Mouse (Mus musculus) embryonic facial prominence, embryonic 12.5 days (tissue): ENCODE data around the gene Cfap126. TPM values are rescaled to one million over a fixed set of nuclear protein-coding genes. Genes with fewer than 3 reads are reported as not detected.
A peak's percentile ranks its signal among the peaks of the same experiment; 100 is the strongest.

Experiments used
- ATAC-seq: fragments of 200-750 bp; cut with Nextera tagmentation; 2 replicates; pipeline ENCODE4 v1.8.0; 2017; ENCODE audit not compliant: insufficient number of reproducible peaks, insufficient read depth, low FRiP score, low TSS enrichment
- H3K27ac ChIP-seq: fragments of 300-500 bp; sonication (generic); 2 replicates; pipeline ENCODE4 v1.5.1; 2016; ENCODE audit warnings: mild to moderate bottlenecking
- H3K27me3 ChIP-seq: fragments of 300-500 bp; sonication (generic); 2 replicates; pipeline ENCODE4 v1.6.1; 2016; ENCODE audit warnings: mild to moderate bottlenecking, moderate library complexity
- H3K36me3 ChIP-seq: fragments of 300-500 bp; sonication (generic); 2 replicates; pipeline ENCODE4 v1.6.1; 2016; ENCODE audit warnings: mild to moderate bottlenecking
- H3K4me1 ChIP-seq: fragments of 300-500 bp; sonication (generic); 2 replicates; pipeline ENCODE4 v1.6.1; 2016
- H3K4me2 ChIP-seq: fragments of 300-500 bp; sonication (generic); replicated peaks from 2 replicates; pipeline ENCODE4 v1.6.1; 2016; ENCODE audit warnings: mild to moderate bottlenecking, moderate library complexity
- H3K4me3 ChIP-seq: fragments of 300-500 bp; sonication (generic); 2 replicates; pipeline ENCODE4 v1.5.1; 2016; ENCODE audit warnings: mild to moderate bottlenecking
- H3K9ac ChIP-seq: fragments of 300-500 bp; sonication (generic); 2 replicates; pipeline ENCODE4 v1.6.1; 2016; ENCODE audit warnings: mild to moderate bottlenecking, moderate library complexity
- H3K9me3 ChIP-seq: fragments of 300-500 bp; sonication (generic); 2 replicates; pipeline ENCODE4 v1.6.1; 2016; ENCODE audit warnings: mild to moderate bottlenecking, moderate library complexity
- WGBS: fragments of 180-500 bp; shearing (Covaris S2); methylation state at CpG from one replicate; pipeline ENCODE4 v1.1.7; 2016; 5-methylcytosine and 5-hydroxymethylcytosine counted together
- microRNA-seq: library from miRNA; unstranded; fragments of <30 nt; microRNA quantifications from one replicate; pipeline ENCODE4, GENCODE M21; 2017
- polyA plus RNA-seq: library from polyadenylated mRNA; unstranded; fragments of >200 nt; fragmentation: Nextera tagmentation; extraction: Ambion mirVana; gene quantifications from 2 replicates; pipeline ENCODE4 v1.2.1, GENCODE M21; 2016

Gene Cfap126
- polyA plus RNA-seq, 1 experiment from 2014 or later, result 1.4 TPM

DNA sequence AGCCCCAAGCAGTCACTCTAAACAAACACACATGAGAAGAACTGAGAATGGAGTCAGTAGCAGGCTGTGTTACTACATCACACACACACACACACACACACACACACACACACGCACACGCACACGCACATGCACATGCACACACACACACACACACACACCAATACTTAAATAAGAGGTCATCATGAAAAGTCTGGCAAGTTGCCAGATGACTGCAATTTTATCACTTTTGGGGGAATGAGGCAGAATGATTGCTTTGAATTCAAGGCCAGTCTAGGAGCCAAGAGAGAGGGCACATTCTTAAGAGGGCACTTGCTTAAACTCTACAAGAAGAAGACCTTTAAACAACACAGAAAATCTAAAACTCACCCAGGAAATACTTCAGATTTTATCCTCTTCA lies 48.8 kb downstream of the Cfap126 start:
- Histone ChIP-seq H3K4me3 (no peak overlapping the region), H3K27ac (no peak overlapping the region), H3K9ac (no peak overlapping the region), H3K36me3 (no peaks in the 10 kb centered on the region), H3K27me3 (peaks cover 33% of the 10 kb centered on the region), H3K4me1 (peaks cover 4% of the 10 kb centered on the region; the same call in 1 of the 2 replicates), H3K4me2 (no peak overlapping the region), H3K9me3 (no peaks in the 10 kb centered on the region)
- WGBS, result 89% methylated on average over 3 of the region's 3 CpGs
- ATAC-seq, result no peak

DNA sequence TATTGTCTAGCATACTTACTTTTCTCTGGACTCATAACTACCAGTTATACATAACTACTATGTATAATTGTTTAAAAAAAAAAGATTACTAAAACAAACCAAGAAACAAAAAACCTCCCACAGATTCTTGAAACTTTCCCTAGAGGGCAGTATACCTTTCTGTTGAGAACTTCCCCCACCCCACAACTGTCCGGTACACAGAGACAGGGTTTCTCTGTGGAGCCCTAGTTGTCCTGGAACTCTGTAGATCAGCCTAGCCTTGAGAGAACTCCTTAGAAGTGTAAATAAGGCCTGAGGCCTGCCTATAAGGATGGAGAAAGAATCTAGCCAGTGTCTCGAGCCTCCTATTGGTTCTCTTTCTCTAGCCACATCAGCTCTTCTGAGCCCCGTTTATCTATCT lies 50.5 kb downstream of the Cfap126 start:
- 37% methylated on average over 3 of the region's 3 CpGs for WGBS
- Histone ChIP-seq H3K36me3 (no peaks in the 10 kb centered on the region), H3K4me2 (no peak overlapping the region), H3K27ac (no peak overlapping the region), H3K27me3 (peaks cover 19% of the 10 kb centered on the region), H3K4me3 (no peak overlapping the region), H3K4me1 (peaks cover 4% of the 10 kb centered on the region; the same call in 1 of the 2 replicates), H3K9me3 (no peaks in the 10 kb centered on the region), H3K9ac (no peak overlapping the region)
- ATAC-seq, result no peak

DNA sequence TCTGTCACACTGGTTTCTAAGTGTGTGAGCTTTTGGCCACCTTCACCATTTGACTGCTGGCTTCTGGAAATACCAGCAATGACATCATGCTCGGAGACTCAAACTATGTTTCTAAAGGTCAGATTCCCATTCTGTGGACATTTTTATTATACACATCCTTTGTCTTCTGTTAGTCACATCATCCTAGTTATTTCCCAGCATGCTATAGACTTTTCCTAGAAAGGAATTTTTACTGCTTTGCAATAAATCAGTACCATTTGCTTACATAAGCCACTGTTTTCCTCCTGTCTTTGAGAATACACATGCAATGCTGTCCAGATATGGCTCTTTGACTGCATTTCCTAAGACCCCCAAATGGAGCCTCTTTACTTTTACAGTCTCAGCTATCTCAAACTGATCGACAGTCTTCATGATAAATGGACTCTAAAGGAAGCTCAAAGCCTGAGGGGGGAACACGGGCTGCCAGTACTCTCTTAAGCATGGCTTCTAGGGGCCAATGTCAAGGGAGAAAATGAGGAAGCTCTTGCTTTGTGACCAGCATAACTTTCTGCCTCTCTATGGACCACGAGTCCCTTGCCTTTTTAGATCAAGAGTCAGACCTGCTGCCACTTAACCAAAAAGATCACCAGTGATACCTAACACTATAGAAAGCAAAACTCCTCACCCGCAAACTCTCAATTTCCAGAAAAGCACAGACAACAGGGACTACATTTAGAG lies 52.1 kb downstream of the Cfap126 start:
- Histone ChIP-seq H3K9ac (no peak overlapping the region), H3K27ac (no peak overlapping the region), H3K4me3 (no peak overlapping the region), H3K4me2 (no peak overlapping the region), H3K4me1 (no peaks in the 10 kb centered on the region), H3K9me3 (no peaks in the 10 kb centered on the region), H3K36me3 (no peaks in the 10 kb centered on the region), H3K27me3 (0 out of 2 replicates have a peak, but pooled peaks cover 5% of the 10 kb centered on the region)
- no peak for ATAC-seq
- 76% methylated on average over 5 of the region's 5 CpGs for WGBS

DNA sequence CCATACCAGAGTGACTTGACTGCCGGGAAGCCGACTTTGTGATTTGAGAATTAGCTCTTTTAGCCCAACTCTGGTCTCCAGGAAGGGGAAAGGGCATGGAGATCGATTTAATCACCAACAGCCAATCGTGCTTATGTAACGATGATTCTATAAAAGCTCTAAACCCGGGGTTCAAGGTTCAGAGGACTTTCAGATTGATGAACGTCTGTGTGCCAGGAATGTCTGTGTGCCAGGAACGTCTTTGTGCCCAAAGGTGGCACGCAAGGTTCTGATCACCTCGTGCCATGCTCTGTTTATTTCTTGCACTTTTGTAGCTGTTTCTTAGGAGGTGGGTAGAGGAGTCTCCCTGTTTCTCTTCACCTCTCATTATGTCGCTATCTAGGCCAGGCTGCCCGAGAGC lies 55.2 kb downstream of the Cfap126 start:
- Histone ChIP-seq H3K4me2 (no peak overlapping the region), H3K36me3 (no peaks in the 10 kb centered on the region)

DNA sequence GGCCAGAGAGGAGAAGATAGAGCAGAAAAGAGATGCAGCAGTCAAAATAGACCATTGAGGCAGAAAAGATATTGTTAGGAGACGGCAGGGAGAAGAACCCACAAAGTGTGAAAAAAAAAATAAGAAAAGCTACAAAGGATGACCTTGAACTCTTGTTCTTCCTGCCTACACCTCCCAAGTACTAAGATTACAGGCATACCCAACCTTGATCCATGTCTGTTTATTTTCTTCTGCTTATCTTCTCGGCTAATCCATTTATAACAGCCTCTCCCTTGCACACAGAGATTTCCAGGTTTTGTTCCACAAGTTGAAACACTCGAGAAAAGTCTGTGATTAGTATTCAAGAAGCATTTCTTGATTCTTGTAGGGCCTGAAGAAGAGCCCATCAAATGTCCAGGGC lies 56.2 kb downstream of the Cfap126 start:
- Histone ChIP-seq H3K9me3 (no peaks in the 10 kb centered on the region), H3K36me3 (no peaks in the 10 kb centered on the region), H3K4me1 (no peaks in the 10 kb centered on the region), H3K4me3 (no peak overlapping the region), H3K27ac (no peak overlapping the region), H3K9ac (no peak overlapping the region), H3K27me3 (no peaks in the 10 kb centered on the region), H3K4me2 (no peak overlapping the region)
- no peak for ATAC-seq
- WGBS, result 58% methylated on average over 3 of the region's 3 CpGs

More for the DNA sequence above, 55.2 kb downstream of the Cfap126 start:
- H3K4me3 ChIP-seq, result no peak overlapping the region
- no peaks in the 10 kb centered on the region for H3K9me3 ChIP-seq
- no peak for ATAC-seq
- 86% methylated on average over 12 of the region's 12 CpGs for WGBS
- H3K27me3 ChIP-seq, result no peaks in the 10 kb centered on the region
- H3K9ac ChIP-seq, result no peak overlapping the region
- no peak overlapping the region for H3K27ac ChIP-seq
- H3K4me1 ChIP-seq, result no peaks in the 10 kb centered on the region

DNA sequence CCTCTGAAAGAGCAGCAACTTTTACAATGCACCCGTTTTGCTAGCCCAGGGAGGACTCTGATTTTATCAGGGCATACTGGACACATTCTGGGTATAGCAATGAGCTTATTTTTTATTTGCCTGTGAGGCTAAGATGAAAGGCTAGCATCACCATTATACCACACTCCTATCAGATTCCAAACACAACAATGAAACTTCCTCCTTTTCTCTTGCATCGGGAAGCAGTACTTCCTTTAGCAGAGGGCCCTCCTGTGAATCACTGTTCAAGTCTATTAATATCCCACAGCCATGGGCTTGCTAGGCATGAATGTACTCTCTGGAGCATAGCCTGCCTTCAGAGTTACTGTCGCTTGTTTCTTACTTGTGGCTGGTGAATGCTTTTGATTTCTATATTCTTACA lies 57.4 kb downstream of the Cfap126 start:
- Histone ChIP-seq H3K27me3 (no peaks in the 10 kb centered on the region), H3K9ac (no peak overlapping the region), H3K9me3 (no peaks in the 10 kb centered on the region), H3K4me3 (no peak overlapping the region), H3K27ac (no peak overlapping the region), H3K4me2 (no peak overlapping the region), H3K36me3 (no peaks in the 10 kb centered on the region), H3K4me1 (no peaks in the 10 kb centered on the region)
- no peak for ATAC-seq
- 62% methylated on average over 3 of the region's 3 CpGs for WGBS

DNA sequence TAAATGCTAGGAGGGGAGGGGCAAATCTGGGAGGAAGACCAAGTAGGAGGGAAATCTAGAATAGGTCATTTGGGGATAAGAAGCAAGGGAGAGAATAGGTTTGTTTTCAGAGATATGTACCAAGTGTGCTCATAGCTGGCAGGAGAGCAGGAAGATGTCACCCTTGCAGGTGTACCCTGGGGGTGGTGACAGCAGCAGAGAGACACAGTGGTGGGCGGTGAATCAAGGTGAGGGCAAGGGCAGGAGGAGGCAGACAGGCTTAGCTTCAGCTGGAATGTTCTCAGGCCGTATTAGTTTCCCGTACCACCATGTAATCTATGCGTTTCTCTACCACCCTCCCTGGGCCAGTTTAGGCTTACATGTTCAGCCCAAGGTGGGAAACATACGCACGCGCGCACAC lies 59.1 kb downstream of the Cfap126 start:
- Histone ChIP-seq H3K27ac (no peak overlapping the region), H3K36me3 (no peaks in the 10 kb centered on the region), H3K4me3 (no peak overlapping the region), H3K9me3 (no peaks in the 10 kb centered on the region), H3K4me2 (no peak overlapping the region), H3K27me3 (no peaks in the 10 kb centered on the region), H3K9ac (no peak overlapping the region), H3K4me1 (no peaks in the 10 kb centered on the region)
- no peak for ATAC-seq
- 96% methylated on average over 8 of the region's 8 CpGs for WGBS

Small RNA genes within 50 kb of the gene (microRNA-seq; reads per million reads assigned to microRNA genes)
- not detected for gene Gm27552
- not detected for gene Gm27844
- 3.6 reads per million, percentile 16 among the genes with 10 or more reads in this experiment for gene Mir6546

Other genes starting within 250 kb of the Cfap126 start
- 9.1 TPM in 2 replicates for gene Atf6, start 246.1 kb upstream of the Cfap126 start, polyA plus RNA-seq
- 0.79 TPM in 1 of 2 replicates, not detected in the other for gene Gm26620, start 228.9 kb upstream of the Cfap126 start, polyA plus RNA-seq
- gene Dusp12, start 228.4 kb upstream of the Cfap126 start, polyA plus RNA-seq, result 44.9 and 48.9 TPM in 2 replicates
- not detected in 2 replicates for gene Fcrlb, start 201.0 kb upstream of the Cfap126 start, polyA plus RNA-seq
- not detected in 2 replicates for gene Fcrla, start 186.3 kb upstream of the Cfap126 start, polyA plus RNA-seq
- 0.32 and 0.38 TPM in 2 replicates for gene Fcgr2b, start 137.4 kb upstream of the Cfap126 start, polyA plus RNA-seq
- gene Fcgr4, start 95.0 kb upstream of the Cfap126 start, polyA plus RNA-seq, result 0.13 TPM in 1 of 2 replicates, not detected in the other
- 6.0 and 6.5 TPM in 2 replicates for gene Fcgr3, start 49.0 kb upstream of the Cfap126 start, polyA plus RNA-seq
- gene Sdhc, start 36.7 kb downstream of the Cfap126 start, polyA plus RNA-seq, result 210 and 216 TPM in 2 replicates
- gene Mpz, start 36.8 kb downstream of the Cfap126 start, polyA plus RNA-seq, result 4.5 and 4.7 TPM in 2 replicates
- 9.2 and 9.3 TPM in 2 replicates for gene Pcp4l1, start 82.3 kb downstream of the Cfap126 start, polyA plus RNA-seq
- 0.08 and 0.26 TPM in 2 replicates for gene Nr1i3, start 100.1 kb downstream of the Cfap126 start, polyA plus RNA-seq
- 31.9 and 33.9 TPM in 2 replicates for gene Tomm40l, start 108.6 kb downstream of the Cfap126 start, polyA plus RNA-seq
- 3.5 and 3.7 TPM in 2 replicates for gene Apoa2, start 111.1 kb downstream of the Cfap126 start, polyA plus RNA-seq
- 23.3 and 23.6 TPM in 2 replicates for gene Fcer1g, start 120.4 kb downstream of the Cfap126 start, polyA plus RNA-seq
- gene Adamts4, start 136.5 kb downstream of the Cfap126 start, polyA plus RNA-seq, result 18.2 and 18.6 TPM in 2 replicates
- 236 and 243 TPM in 2 replicates for gene Ndufs2, start 137.5 kb downstream of the Cfap126 start, polyA plus RNA-seq
- gene B4galt3, start 156.4 kb downstream of the Cfap126 start, polyA plus RNA-seq, result 86.0 and 89.3 TPM in 2 replicates
- 75.4 and 79.1 TPM in 2 replicates for gene Ppox, start 167.3 kb downstream of the Cfap126 start, polyA plus RNA-seq
- 135 and 139 TPM in 2 replicates for gene Usp21, start 174.1 kb downstream of the Cfap126 start, polyA plus RNA-seq
- 102 and 105 TPM in 2 replicates for gene Ufc1, start 181.1 kb downstream of the Cfap126 start, polyA plus RNA-seq
- gene Dedd, start 215.2 kb downstream of the Cfap126 start, polyA plus RNA-seq, result 54.5 and 61.8 TPM in 2 replicates
- 43.6 and 44.8 TPM in 2 replicates for gene Nit1, start 231.7 kb downstream of the Cfap126 start, polyA plus RNA-seq
- gene Pfdn2, start 231.8 kb downstream of the Cfap126 start, polyA plus RNA-seq, result 118 and 127 TPM in 2 replicates
- 1.0 and 1.8 TPM in 2 replicates for gene Klhdc9, start 246.9 kb downstream of the Cfap126 start, polyA plus RNA-seq